Mouse (Mus musculus) heart, embryonic 14.5 days (tissue): ENCODE data around the gene Adamts7. TPM values are rescaled to one million over a fixed set of nuclear protein-coding genes. Genes with fewer than 3 reads are reported as not detected.

Experiments used
- ATAC-seq: fragments of 200-750 bp; cut with Nextera tagmentation; 2 replicates; pipeline ENCODE4 v1.8.0; 2017; ENCODE audit warnings: low read depth, moderate TSS enrichment; ENCODE audit not compliant: insufficient number of reproducible peaks, insufficient read depth, low FRiP score
- H3K27ac ChIP-seq, 2 experiments: fragments of 200-500 bp in 1 of 2; fragments of 300-500 bp in 1 of 2; sonication (generic) in 1 of 2; replicated peaks in 1 of 2; 2 replicates each; pipeline ENCODE4 v1.5.1; 2012 to 2014; ENCODE audit warnings: low read depth in 2 of 2, low read length in 2 of 2, control low read depth in 1 of 2, mild to moderate bottlenecking in 1 of 2, mixed read lengths in 1 of 2; ENCODE audit not compliant: control insufficient read depth in 1 of 2, insufficient read depth in 1 of 2
- H3K27me3 ChIP-seq: fragments of 300-500 bp; sonication (generic); 2 replicates; pipeline ENCODE4 v1.6.1; 2014; ENCODE audit warnings: mild to moderate bottlenecking, low read length, control low read depth; ENCODE audit not compliant: control insufficient read depth, insufficient read depth
- H3K36me3 ChIP-seq: fragments of 300-500 bp; sonication (generic); 2 replicates; pipeline ENCODE4 v1.6.1; 2014; ENCODE audit warnings: mild to moderate bottlenecking, control low read depth, low read length, mixed read lengths; ENCODE audit not compliant: control insufficient read depth, insufficient read depth
- H3K4me1 ChIP-seq, 2 experiments: fragments of 200-500 bp in 1 of 2; fragments of 300-500 bp in 1 of 2; sonication (generic) in 1 of 2; 2 replicates each; pipeline ENCODE4 v1.6.1; 2012 to 2014; ENCODE audit warnings: low read length in 2 of 2, control low read depth in 1 of 2, mixed read lengths in 1 of 2; ENCODE audit not compliant: control insufficient read depth in 2 of 2, insufficient read depth in 2 of 2
- H3K4me2 ChIP-seq: fragments of 300-500 bp; sonication (generic); 2 replicates; pipeline ENCODE4 v1.6.1; 2014; ENCODE audit warnings: mild to moderate bottlenecking, low read length
- H3K4me3 ChIP-seq, 2 experiments: fragments of 200-500 bp in 1 of 2; fragments of 300-500 bp in 1 of 2; sonication (generic) in 1 of 2; 2 replicates each; pipeline ENCODE4 v1.5.1; 2012 to 2014; ENCODE audit warnings: low read length in 2 of 2, mild to moderate bottlenecking in 2 of 2, control low read depth in 1 of 2, low read depth in 1 of 2, moderate library complexity in 1 of 2; ENCODE audit not compliant: control insufficient read depth in 1 of 2, insufficient read depth in 1 of 2
- H3K9ac ChIP-seq: fragments of 300-500 bp; sonication (generic); 2 replicates; pipeline ENCODE4 v1.6.1; 2014; ENCODE audit warnings: mild to moderate bottlenecking, low read length
- H3K9me3 ChIP-seq: fragments of 300-500 bp; sonication (generic); 2 replicates; pipeline ENCODE4 v1.6.1; 2016; ENCODE audit warnings: low read length, control low read depth; ENCODE audit not compliant: control insufficient read depth
- WGBS: fragments of 180-500 bp; shearing (Covaris S2); extraction: QIAGEN DNeasy Blood & Tissue Kit; methylation state at CpG from one replicate; pipeline ENCODE4 v1.1.7; 2014; 5-methylcytosine and 5-hydroxymethylcytosine counted together
- polyA plus RNA-seq: library from polyadenylated mRNA; unstranded; fragments of >200 nt; fragmentation: Nextera tagmentation; extraction: Ambion mirVana; gene quantifications from 2 replicates; pipeline ENCODE4 v1.2.1, GENCODE M21; 2014

Gene Adamts7
- polyA plus RNA-seq, 1 experiment from 2014 or later = 8.8 TPM

- 61% methylated on average over 4 of the region's 4 CpGs for WGBS
- Histone ChIP-seq H3K27me3 (0 out of 2 replicates have a peak, but pooled peaks cover 3% of the 10 kb centered on the region), H3K4me1 (peaks cover 3 to 11% of the 10 kb centered on the region in 2 experiments; a peak in 2 of 4 replicates), H3K9ac (no peak overlapping the region), H3K36me3 (no peaks in the 10 kb centered on the region), H3K4me2 (no peak overlapping the region), H3K27ac (no peak overlapping the region), H3K4me3 (no peak overlapping the region), H3K9me3 (no peaks in the 10 kb centered on the region)
- no peak for ATAC-seq
Observed at GRCm38 (mm10) chr9:90122246-90122740, 40.6 kb upstream of the Adamts7 start.

DNA sequence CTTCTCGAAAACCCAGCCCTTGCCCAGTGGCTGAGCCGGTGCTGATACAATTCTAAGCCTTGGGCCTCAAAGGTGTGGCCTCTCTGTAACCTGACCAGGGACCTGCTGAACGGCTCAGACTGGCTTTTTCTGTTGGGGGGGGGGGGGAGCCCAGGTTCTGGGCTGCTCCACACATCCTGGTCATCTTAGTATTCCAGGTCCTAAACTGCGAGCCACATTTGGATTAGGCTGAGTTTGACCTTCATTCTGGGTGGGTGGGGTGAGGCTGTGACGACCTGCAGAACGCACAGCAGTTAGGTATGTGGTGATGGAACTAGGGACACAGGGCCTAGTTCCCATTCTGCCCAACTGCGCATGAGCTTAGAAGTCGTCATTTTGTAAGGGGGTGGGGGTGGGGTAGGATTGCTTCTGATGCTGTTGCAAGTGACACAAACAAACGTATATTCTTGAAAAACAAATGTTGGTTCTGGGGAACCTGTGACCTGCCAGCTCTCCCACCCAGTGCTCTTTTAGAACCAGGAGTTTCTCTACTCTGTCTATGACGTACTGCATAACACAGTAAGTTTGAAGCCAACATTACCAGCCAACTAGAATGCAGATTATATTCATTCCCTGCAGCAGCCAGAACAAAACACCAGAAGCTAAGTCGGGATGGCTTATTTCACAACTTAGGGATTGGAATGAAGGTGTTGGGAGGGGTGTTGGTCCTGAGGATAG lies 38.6 kb upstream of the Adamts7 start:
- ATAC-seq = 0 out of 2 replicates have a peak, but pooled peaks have one; percentile 31
- Histone ChIP-seq H3K4me3 (no peak overlapping the region), H3K36me3 (no peaks in the 10 kb centered on the region), H3K27me3 (no peaks in the 10 kb centered on the region), H3K4me2 (no peak overlapping the region), H3K4me1 (peaks cover 5 to 16% of the 10 kb centered on the region in 2 experiments; a peak in 3 of 4 replicates), H3K9me3 (no peaks in the 10 kb centered on the region), H3K27ac (no peak overlapping the region; a peak in 2 of 4 replicates), H3K9ac (no peak overlapping the region)
- 39% methylated on average over 11 of the region's 11 CpGs for WGBS

GRCm38 (mm10) chr9:90124873-90125245 lies 38.0 kb upstream of the Adamts7 start:
- Histone ChIP-seq H3K27me3 (no peaks in the 10 kb centered on the region), H3K9me3 (no peaks in the 10 kb centered on the region), H3K27ac (no peak overlapping the region; a peak in 2 of 4 replicates)

GRCm38 (mm10) chr9:90125416-90126099 lies 37.3 kb upstream of the Adamts7 start:
- H3K4me2 ChIP-seq = peak overlapping the region; percentile 65
- H3K36me3 ChIP-seq = no peaks in the 10 kb centered on the region
- H3K9me3 ChIP-seq = no peaks in the 10 kb centered on the region
- H3K27ac ChIP-seq = no peak overlapping the region
- peak overlapping the region; percentile 59 for H3K9ac ChIP-seq
- H3K4me1 ChIP-seq = peaks cover 5 to 16% of the 10 kb centered on the region in 2 experiments; a peak in 3 of 4 replicates
- ATAC-seq = no peak
- H3K4me3 ChIP-seq = peak overlapping the region; percentile 24 to 40; a peak in 3 of 4 replicates
- H3K27me3 ChIP-seq = no peaks in the 10 kb centered on the region
- 17% methylated on average over 7 of the region's 7 CpGs for WGBS

More at GRCm38 (mm10) chr9:90124873-90125245, 38.0 kb upstream of the Adamts7 start:
- H3K4me1 ChIP-seq = peaks cover 5 to 16% of the 10 kb centered on the region in 2 experiments; a peak in 3 of 4 replicates
- H3K4me2 ChIP-seq = no peak overlapping the region
- H3K4me3 ChIP-seq = no peak overlapping the region
- no peaks in the 10 kb centered on the region for H3K36me3 ChIP-seq
- ATAC-seq = no peak
- no peak overlapping the region for H3K9ac ChIP-seq
- WGBS = 45% methylated on average over 8 of the region's 8 CpGs

- Histone ChIP-seq H3K27me3 (no peaks in the 10 kb centered on the region), H3K9me3 (no peaks in the 10 kb centered on the region), H3K4me3 (peak overlapping the region; percentile 32 to 40), H3K36me3 (no peaks in the 10 kb centered on the region), H3K9ac (peak overlapping the region; percentile 59), H3K4me1 (peaks cover 5 to 16% of the 10 kb centered on the region in 2 experiments; a peak in 3 of 4 replicates), H3K4me2 (peak overlapping the region; percentile 65), H3K27ac (no peak overlapping the region)
- ATAC-seq = peak; percentile 59
- 1% methylated on average over 30 of the region's 30 CpGs for WGBS
Observed at GRCm38 (mm10) chr9:90126260-90127010, 36.4 kb upstream of the Adamts7 start.

- WGBS = 36% methylated on average over 6 of the region's 6 CpGs
- peak overlapping the region; percentile 65 for H3K4me2 ChIP-seq
Observed at GRCm38 (mm10) chr9:90127146-90127545, 35.7 kb upstream of the Adamts7 start.

DNA sequence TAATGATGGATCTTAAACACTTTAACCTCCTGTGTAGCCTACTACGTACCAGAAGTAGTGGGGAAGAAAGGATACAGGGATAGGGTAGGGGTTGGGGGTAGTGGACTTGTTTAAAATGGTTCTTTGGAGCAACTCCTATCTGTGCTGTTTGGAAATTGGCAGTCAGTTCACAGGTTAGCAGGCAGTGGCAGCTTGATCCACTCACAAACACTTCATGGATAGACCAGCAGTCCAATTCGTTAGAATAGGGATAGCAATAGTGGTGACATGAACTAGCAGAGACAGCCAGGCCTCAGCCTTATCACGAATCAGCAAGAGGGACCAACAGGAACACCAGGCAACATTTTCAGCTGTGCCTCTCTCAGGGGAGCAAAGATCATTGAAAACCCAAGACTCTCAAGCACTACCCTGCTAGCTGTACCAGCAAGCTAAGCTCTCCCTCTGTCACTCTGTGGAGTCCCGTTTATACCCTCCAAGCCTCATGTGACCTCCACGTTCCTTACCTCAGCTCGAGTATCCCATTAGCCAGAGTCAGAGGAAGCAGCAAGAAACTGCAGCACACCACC lies 34.1 kb upstream of the Adamts7 start:
- Histone ChIP-seq H3K27me3 (no peaks in the 10 kb centered on the region), H3K36me3 (no peaks in the 10 kb centered on the region), H3K9me3 (no peaks in the 10 kb centered on the region), H3K4me3 (no peak overlapping the region), H3K27ac (peak overlapping the region; percentile 15 to 50; a peak in 3 of 4 replicates), H3K9ac (no peak overlapping the region), H3K4me1 (peaks cover 8 to 20% of the 10 kb centered on the region in 2 experiments; a peak in 3 of 4 replicates), H3K4me2 (no peak overlapping the region)
- ATAC-seq = no peak
- WGBS = 37% methylated on average over 6 of the region's 6 CpGs

More at GRCm38 (mm10) chr9:90127146-90127545, 35.7 kb upstream of the Adamts7 start:
- Histone ChIP-seq H3K27me3 (no peaks in the 10 kb centered on the region), H3K4me1 (peaks cover 5 to 16% of the 10 kb centered on the region in 2 experiments; a peak in 3 of 4 replicates), H3K9me3 (no peaks in the 10 kb centered on the region), H3K27ac (no peak overlapping the region), H3K9ac (no peak overlapping the region), H3K4me3 (no peak overlapping the region), H3K36me3 (no peaks in the 10 kb centered on the region)
- ATAC-seq = no peak
